In the genomic region with DNA sequence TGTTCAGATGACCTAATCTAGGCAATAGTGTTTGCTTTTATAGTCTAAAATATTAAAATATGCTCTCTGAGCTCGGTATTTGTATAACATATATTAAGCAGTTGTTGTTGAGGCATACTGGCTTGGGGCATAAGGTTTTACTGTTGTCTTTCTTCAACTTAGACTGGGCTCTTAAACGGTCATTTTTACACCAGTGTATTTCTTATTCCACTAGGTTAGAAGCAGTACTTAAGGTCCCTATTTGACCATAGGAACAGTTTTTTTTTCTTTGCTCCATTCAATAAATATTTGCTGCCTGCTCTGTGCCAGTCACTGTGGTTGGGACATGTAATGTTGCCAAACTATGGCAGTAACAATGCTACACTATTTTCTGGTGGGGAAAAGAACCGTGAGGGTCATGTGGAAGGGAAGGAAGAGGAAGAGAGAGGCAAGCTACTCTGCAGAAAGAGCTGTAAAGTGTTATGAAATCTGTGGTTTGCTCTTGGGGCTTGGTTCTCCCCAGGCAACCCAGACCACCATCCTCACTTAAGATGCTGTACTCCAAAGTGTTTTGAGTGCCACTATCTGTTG, we compare ENCODE assay signal across 8 mouse cellular contexts. TPM values are rescaled to one million over a fixed set of nuclear protein-coding genes. Genes with fewer than 3 reads are reported as not detected.
DNase-seq lines count a peak whose midpoint lies in the region; ATAC-seq and TF ChIP-seq lines count a peak whose summit lies in the region.

No protein-coding gene starts in this region.

- DNase-seq in heart, embryonic 10.5 days (ENCODE audit: low spot score): no peak
- DNase-seq in heart, adult 8-10 months (ENCODE audit: low spot score): no peak
- DNase-seq in limb, embryonic 11.5 days (ENCODE audit: low spot score): no peak
- no peak for DNase-seq in midbrain, postnatal 0 days (ENCODE audit: low spot score)
- DNase-seq in adrenal gland, postnatal 14 days: no peak
- no peak for DNase-seq in gastrocnemius, postnatal 14 days

- WGBS in heart, embryonic 10.5 days: 48% methylated on average over 3 of the region's 3 CpGs
- 21% methylated on average over 3 of the region's 3 CpGs for WGBS in forebrain, embryonic 12.5 days
- WGBS in limb, embryonic 11.5 days: 54% methylated on average over 3 of the region's 3 CpGs
- WGBS in midbrain, postnatal 0 days: 12% methylated on average over 3 of the region's 3 CpGs

- no peak for TF ChIP-seq CTCF in midbrain, postnatal 0 days (IDR thresholded peaks at IDR 0.05)

- peak overlapping the region; percentile 76 for H3K4me2 ChIP-seq in forebrain, embryonic 12.5 days
- H3K4me2 ChIP-seq in limb, embryonic 11.5 days (ENCODE audit: low read depth, severe bottlenecking): peak overlapping the region; percentile 38
- H3K4me2 ChIP-seq in midbrain, postnatal 0 days (ENCODE audit: low read depth, low read length, poor library complexity, severe bottlenecking): peak overlapping the region; percentile 68

- ATAC-seq in forebrain, embryonic 12.5 days (ENCODE audit: low FRiP score): no peak
- no peak for ATAC-seq in limb, embryonic 11.5 days (ENCODE audit: insufficient number of reproducible peaks, low FRiP score, low TSS enrichment, low read depth)
- ATAC-seq in midbrain, postnatal 0 days (ENCODE audit: low FRiP score): no peak
- ATAC-seq in frontal cortex, adult (ENCODE audit: low TSS enrichment): no peak

- peaks cover 28% of the 10 kb centered on the region for H3K27me3 ChIP-seq in heart, embryonic 10.5 days (ENCODE audit: insufficient read depth, poor library complexity, severe bottlenecking)
- H3K27me3 ChIP-seq in forebrain, embryonic 12.5 days: peaks cover 11% of the 10 kb centered on the region
- no peaks in the 10 kb centered on the region for H3K27me3 ChIP-seq in limb, embryonic 11.5 days (ENCODE audit: control insufficient read depth, insufficient read depth, low read length)
- no peaks in the 10 kb centered on the region for H3K27me3 ChIP-seq in midbrain, postnatal 0 days (ENCODE audit: insufficient read depth, low read length)

- no peaks in the 10 kb centered on the region for H3K36me3 ChIP-seq in heart, embryonic 10.5 days
- H3K36me3 ChIP-seq in forebrain, embryonic 12.5 days (replicated peaks): no peaks in the 10 kb centered on the region
- no peaks in the 10 kb centered on the region for H3K36me3 ChIP-seq in limb, embryonic 11.5 days (ENCODE audit: control insufficient read depth, insufficient read depth, low read length)
- no peaks in the 10 kb centered on the region for H3K36me3 ChIP-seq in midbrain, postnatal 0 days (ENCODE audit: insufficient read depth, low read length)

- no peaks in the 10 kb centered on the region for H3K9me3 ChIP-seq in heart, embryonic 10.5 days
- no peaks in the 10 kb centered on the region for H3K9me3 ChIP-seq in forebrain, embryonic 12.5 days
- H3K9me3 ChIP-seq in limb, embryonic 11.5 days (ENCODE audit: control insufficient read depth, low read length): no peaks in the 10 kb centered on the region
- no peaks in the 10 kb centered on the region for H3K9me3 ChIP-seq in midbrain, postnatal 0 days (ENCODE audit: low read length)

- peak overlapping the region; percentile 93 for H3K4me3 ChIP-seq in heart, embryonic 10.5 days
- H3K4me3 ChIP-seq in forebrain, embryonic 12.5 days (replicated peaks): peak overlapping the region; percentile 97
- peak overlapping the region; percentile 86 for H3K4me3 ChIP-seq in limb, embryonic 11.5 days (ENCODE audit: low read depth, low read length)
- peak overlapping the region; percentile 98 for H3K4me3 ChIP-seq in midbrain, postnatal 0 days (ENCODE audit: low read depth, low read length)

- H3K27ac ChIP-seq in heart, embryonic 10.5 days: peak overlapping the region; percentile 96; the same call in 1 of the 2 replicates
- peak overlapping the region; percentile 95 for H3K27ac ChIP-seq in forebrain, embryonic 12.5 days
- no peak overlapping the region for H3K27ac ChIP-seq in limb, embryonic 11.5 days (replicated peaks; ENCODE audit: low read depth, low read length)
- peak overlapping the region; percentile 20; the same call in 1 of the 2 replicates for H3K27ac ChIP-seq in midbrain, postnatal 0 days (ENCODE audit: low read depth, low read length)

- H3K4me1 ChIP-seq in heart, embryonic 10.5 days: peaks cover 18% of the 10 kb centered on the region
- H3K4me1 ChIP-seq in forebrain, embryonic 12.5 days: peaks cover 35% of the 10 kb centered on the region
- H3K4me1 ChIP-seq in limb, embryonic 11.5 days (ENCODE audit: control insufficient read depth, insufficient read depth, low read length): peaks cover 10% of the 10 kb centered on the region; the same call in 1 of the 2 replicates
- H3K4me1 ChIP-seq in midbrain, postnatal 0 days (ENCODE audit: insufficient read depth, low read length): peaks cover 22% of the 10 kb centered on the region

- intact Hi-C loops in gastrocnemius, postnatal 14 days (cut with DNase I; ENCODE audit: low total_unique reads): no loop called here

- H3K9ac ChIP-seq in forebrain, embryonic 12.5 days: peak overlapping the region; percentile 99
- H3K9ac ChIP-seq in limb, embryonic 11.5 days (ENCODE audit: low read length): peak overlapping the region; percentile 97
- peak overlapping the region; percentile 98 for H3K9ac ChIP-seq in midbrain, postnatal 0 days (replicated peaks; ENCODE audit: low read length, poor library complexity, severe bottlenecking)

RNA-seq across cellular contexts. Expression of gene Rnf130, which starts 1.5 kb away (rescaled TPM):
- polyA plus RNA-seq in heart, embryonic 10.5 days (2016; fragmentation: Nextera tagmentation; extraction: Ambion mirVana): 27.1 and 31.6 TPM in 2 replicates
- total RNA-seq in heart, adult 8-10 months (2022): 10 to 100 TPM; 44.8 to 56.7 (median 53.0) TPM
- 82.6 and 87.5 TPM in 2 replicates for polyA plus RNA-seq in forebrain, embryonic 12.5 days (2016; fragmentation: Nextera tagmentation; extraction: Ambion mirVana)
- 89.3 and 89.9 TPM in 2 replicates for polyA plus RNA-seq in limb, embryonic 11.5 days (2014; fragmentation: Nextera tagmentation; extraction: Ambion mirVana)
- total RNA-seq in midbrain, postnatal 0 days (2014; rRNA removed): 90.4 and 127 TPM in 2 replicates
- polyA plus RNA-seq in midbrain, postnatal 0 days (2015; fragmentation: Nextera tagmentation; extraction: Ambion mirVana): 54.3 and 59.4 TPM in 2 replicates
- total RNA-seq in adrenal gland, postnatal 14 days (2021): 63.6 and 70.4 TPM in 2 replicates
- 10 to 100 TPM; 31.2 to 33.2 TPM for total RNA-seq in gastrocnemius, postnatal 14 days (2021)
